Mouse (Mus musculus): ENCODE measurements around the gene Pcnt.

Gene Pcnt

DNA sequence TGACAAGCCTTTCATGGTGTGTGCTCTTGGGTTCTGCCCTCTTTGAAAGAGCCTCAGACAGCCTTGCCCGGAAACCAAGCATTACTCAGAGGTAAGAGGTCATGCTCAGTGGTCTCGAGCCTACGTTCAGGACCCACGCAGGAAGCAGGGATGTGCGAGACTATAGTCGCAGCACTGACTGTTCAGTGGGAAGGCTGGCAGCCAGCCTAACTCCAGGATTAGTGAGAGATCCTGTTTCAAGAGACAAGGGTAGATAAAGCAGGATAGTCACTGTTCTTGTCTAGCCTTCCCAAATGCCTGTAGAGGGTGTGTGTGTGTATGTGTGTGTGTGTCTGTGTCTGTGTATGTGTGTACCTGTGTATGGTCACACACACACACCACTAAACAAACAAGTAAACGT lies 126.4 kb downstream of the Pcnt start:
- no peak for DNase-seq (ENCODE audit: low spot score)

DNA sequence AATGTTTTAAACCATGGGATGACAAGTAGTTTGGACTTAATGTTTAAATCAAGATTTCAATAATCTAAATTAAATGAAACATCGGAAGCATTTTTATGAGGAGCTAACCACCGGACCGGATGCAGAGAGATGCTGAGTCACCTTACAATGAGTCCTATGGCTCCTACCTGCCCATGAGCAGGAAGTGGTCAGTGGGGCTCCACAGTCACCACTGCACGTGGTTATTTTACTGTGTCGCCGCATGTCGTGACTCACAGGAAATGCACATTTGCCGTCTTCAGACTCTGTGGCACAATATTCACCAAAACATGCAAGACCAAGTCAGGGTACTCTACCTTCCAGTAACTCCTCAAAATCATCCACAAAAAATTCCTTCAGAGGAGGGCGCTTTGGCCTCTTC lies 135.8 kb downstream of the Pcnt start:
- DNase-seq (ENCODE audit: low spot score): no peak

Measured in adipocyte (in vitro differentiated cells).